Mouse (Mus musculus) myocyte (in vitro differentiated cells): ENCODE measurements around the gene Gbp2b.

Source experiments
- TCF12 ChIP-seq: IDR thresholded peaks from one replicate; pipeline ENCODE4 v1.6.1; 2011; ENCODE audit warnings: mild to moderate bottlenecking, control low read depth; ENCODE audit not compliant: poor library complexity, insufficient read depth, severe bottlenecking
- USF1 ChIP-seq: IDR thresholded peaks from one replicate; pipeline ENCODE4 v1.6.1; 2011; ENCODE audit warnings: low read depth, mild to moderate bottlenecking, control low read depth, moderate library complexity

DNA sequence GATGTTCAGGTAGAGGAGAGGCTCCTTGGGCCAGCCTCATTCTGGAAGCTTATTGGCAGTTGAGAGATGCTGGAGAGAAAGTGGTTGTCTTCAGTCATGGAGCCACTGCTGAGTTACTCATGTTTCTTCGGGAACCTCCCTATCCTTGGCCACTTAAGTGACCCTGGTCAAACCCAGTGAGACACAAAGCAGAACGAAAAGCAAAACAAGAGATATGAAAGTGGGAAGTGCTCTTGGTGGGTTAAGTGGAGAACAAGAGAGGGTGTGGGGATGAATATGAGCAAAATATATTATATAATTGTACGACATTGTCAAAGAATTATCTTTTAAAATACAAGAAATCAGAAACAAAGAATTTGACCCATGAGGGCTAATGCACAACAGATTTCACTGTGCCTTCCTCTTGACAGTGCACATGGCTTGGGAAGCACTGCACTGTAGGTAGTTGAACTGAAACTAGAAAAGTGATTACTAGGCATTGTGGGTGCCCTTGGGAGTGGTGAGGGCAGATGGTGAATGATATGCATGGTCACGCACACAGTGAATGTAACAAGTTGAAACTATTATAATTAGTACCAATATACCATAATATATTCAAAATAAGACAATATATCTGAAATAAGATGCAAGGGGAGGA lies 4.1 kb upstream of the Gbp2b start:
- TF ChIP-seq USF1 (no peak), TCF12 (no peak)
